Mouse (Mus musculus) limb, embryonic 10.5 days (tissue): ENCODE measurements around the gene Agtrap. TPM values are rescaled to one million over a fixed set of nuclear protein-coding genes. Genes with fewer than 3 reads are reported as not detected.

Experiments
- DNase-seq: peaks from one replicate; pipeline ENCODE4 v3.0.0-alpha.2; 2017; ENCODE audit warnings: low spot score
- H3K27ac ChIP-seq: fragments of 300-500 bp; sonication (generic); 2 replicates; pipeline ENCODE4 v1.5.1; 2016; ENCODE audit warnings: mild to moderate bottlenecking
- H3K27me3 ChIP-seq: fragments of 300-500 bp; sonication (generic); 2 replicates; pipeline ENCODE4 v1.6.1; 2016; ENCODE audit warnings: low read depth, mild to moderate bottlenecking; ENCODE audit not compliant: poor library complexity, severe bottlenecking
- H3K36me3 ChIP-seq: fragments of 300-500 bp; sonication (generic); 2 replicates; pipeline ENCODE4 v1.6.1; 2016; ENCODE audit warnings: mild to moderate bottlenecking, moderate library complexity
- H3K4me1 ChIP-seq: fragments of 300-500 bp; sonication (generic); 2 replicates; pipeline ENCODE4 v1.6.1; 2016
- H3K4me3 ChIP-seq: fragments of 300-500 bp; sonication (generic); 2 replicates; pipeline ENCODE4 v1.5.1; 2016; ENCODE audit warnings: mild to moderate bottlenecking, moderate library complexity
- H3K9me3 ChIP-seq: fragments of 300-500 bp; sonication (generic); replicated peaks from 2 replicates; pipeline ENCODE4 v1.6.1; 2016; ENCODE audit warnings: mild to moderate bottlenecking
- WGBS: fragments of 180-500 bp; shearing (Covaris S2); methylation state at CpG from one replicate; pipeline ENCODE4 v1.1.7; 2016; 5-methylcytosine and 5-hydroxymethylcytosine counted together
- polyA plus RNA-seq: library from polyadenylated mRNA; unstranded; fragments of >200 nt; fragmentation: Nextera tagmentation; extraction: Ambion mirVana; gene quantifications from 2 replicates; pipeline ENCODE4 v1.2.1, GENCODE M21; 2016

The Agtrap gene
- polyA plus RNA-seq, 1 experiment from 2014 or later, result 13.1 TPM

DNA sequence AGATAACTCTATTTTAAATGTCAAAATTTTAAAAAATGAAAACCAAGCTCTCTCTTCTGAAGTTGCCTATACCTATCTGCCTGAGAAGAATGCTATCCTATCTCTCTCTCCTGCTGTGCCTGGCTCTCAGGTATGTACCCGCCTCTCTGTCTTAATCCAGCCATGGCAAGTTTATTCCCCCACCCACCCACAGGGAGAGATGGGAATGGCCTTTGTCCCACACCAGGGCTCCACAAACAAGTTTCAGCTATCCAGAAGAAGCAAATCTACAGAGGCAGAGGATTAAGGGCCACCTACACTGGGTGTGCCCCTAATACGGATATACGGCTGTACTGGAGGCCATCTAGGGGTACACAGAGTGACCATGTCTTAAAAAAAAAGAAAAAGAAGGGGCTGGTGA, 52.4 kb downstream of the Agtrap start:
- Histone ChIP-seq H3K27ac (no peak overlapping the region), H3K9me3 (no peaks in the 10 kb centered on the region), H3K36me3 (peaks cover 53% of the 10 kb centered on the region), H3K4me1 (peaks cover 22% of the 10 kb centered on the region), H3K4me3 (no peak overlapping the region), H3K27me3 (no peaks in the 10 kb centered on the region)
- DNase-seq, result no peak
- WGBS, result 87% methylated on average over 3 of the region's 3 CpGs

DNA sequence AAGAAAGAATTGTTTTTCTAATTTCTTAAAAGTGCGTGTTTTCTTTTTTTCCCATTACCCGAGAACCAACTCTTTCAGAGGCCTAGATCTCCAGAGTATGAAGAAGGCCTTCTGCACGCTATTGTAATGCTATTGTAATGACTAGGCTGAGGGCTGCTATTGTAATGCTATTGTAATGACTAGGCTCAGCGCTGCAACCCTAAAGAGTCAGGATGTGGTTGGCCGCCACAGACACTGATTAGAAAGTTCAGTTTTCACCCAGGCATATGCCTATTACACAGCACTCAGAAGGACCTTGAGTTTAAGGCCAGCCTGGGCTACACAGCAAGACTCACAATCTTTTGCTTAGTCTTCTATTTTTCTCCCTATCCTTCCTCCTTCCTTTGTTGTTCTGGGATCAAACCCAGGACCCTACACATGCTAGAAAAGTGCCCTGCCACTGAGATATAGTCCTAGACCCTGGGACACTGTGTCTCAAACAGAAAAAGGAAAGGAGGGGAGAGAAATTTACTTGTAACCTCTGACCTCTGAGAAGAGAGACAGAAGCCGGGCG, 53.9 kb downstream of the Agtrap start:
- H3K4me3 ChIP-seq, result no peak overlapping the region
- H3K27me3 ChIP-seq, result no peaks in the 10 kb centered on the region
- no peak overlapping the region for H3K27ac ChIP-seq
- peaks cover 8% of the 10 kb centered on the region for H3K4me1 ChIP-seq
- 86% methylated on average over 7 of the region's 7 CpGs for WGBS
- peaks cover 63% of the 10 kb centered on the region for H3K36me3 ChIP-seq
- no peaks in the 10 kb centered on the region for H3K9me3 ChIP-seq
- DNase-seq, result no peak

DNA sequence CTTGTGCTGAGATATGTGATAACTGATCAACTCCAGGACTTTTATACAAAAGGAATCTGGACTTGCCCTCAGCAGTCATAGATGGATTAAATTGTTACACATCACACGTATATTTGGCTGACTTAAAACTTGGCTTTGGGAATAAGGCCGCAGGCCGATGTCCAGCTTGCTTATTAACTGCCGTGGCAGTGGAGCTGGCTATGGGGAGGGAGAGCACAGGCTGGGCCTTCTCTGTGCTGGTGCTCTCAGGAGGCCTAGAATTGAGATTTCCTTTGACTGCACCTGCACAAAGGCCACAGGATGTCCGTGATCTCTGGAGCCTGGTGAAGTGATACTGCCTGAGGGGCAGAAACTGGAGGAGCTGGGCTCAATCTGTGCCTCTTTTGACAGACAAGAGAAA, 57.3 kb downstream of the Agtrap start:
- H3K27me3 ChIP-seq, result no peaks in the 10 kb centered on the region
- no peaks in the 10 kb centered on the region for H3K4me1 ChIP-seq
- H3K27ac ChIP-seq, result no peak overlapping the region
- no peaks in the 10 kb centered on the region for H3K9me3 ChIP-seq
- no peak for DNase-seq
- peaks cover 84% of the 10 kb centered on the region for H3K36me3 ChIP-seq
- 90% methylated on average over 5 of the region's 5 CpGs for WGBS
- H3K4me3 ChIP-seq, result no peak overlapping the region

DNA sequence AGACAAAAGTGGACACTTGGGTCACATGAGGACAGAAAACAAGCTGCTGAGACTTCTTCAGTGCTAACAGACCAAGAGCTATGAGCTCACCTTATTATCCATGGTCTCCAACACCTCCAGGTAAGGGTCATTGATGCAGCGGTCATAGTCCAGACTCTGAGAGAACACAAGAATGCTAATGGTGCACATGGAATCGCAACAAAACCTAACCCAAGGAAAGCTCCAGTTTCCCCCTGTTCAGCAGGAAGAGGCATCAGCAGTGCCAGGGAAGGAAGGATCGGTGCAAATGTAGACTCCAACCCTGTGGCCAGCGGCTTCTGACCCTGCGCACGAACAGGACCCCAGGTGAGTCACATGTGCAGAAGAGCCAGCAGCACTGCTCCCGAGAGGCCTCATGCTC, 58.5 kb downstream of the Agtrap start:
- Histone ChIP-seq H3K9me3 (no peaks in the 10 kb centered on the region), H3K36me3 (peaks cover 85% of the 10 kb centered on the region), H3K4me3 (no peak overlapping the region), H3K27ac (no peak overlapping the region), H3K4me1 (no peaks in the 10 kb centered on the region), H3K27me3 (no peaks in the 10 kb centered on the region)
- 97% methylated on average over 7 of the region's 7 CpGs for WGBS
- DNase-seq, result no peak

Other genes starting within 250 kb of the Agtrap start
- gene Zfp933, start 239.7 kb downstream of the Agtrap start, polyA plus RNA-seq, result 5.2 and 5.4 TPM in 2 replicates
- gene Miip, start 219.2 kb downstream of the Agtrap start, polyA plus RNA-seq, result 57.4 and 64.2 TPM in 2 replicates
- gene Fv1, start 219.1 kb downstream of the Agtrap start, polyA plus RNA-seq, result 13.5 and 13.7 TPM in 2 replicates
- 29.7 and 31.5 TPM in 2 replicates for gene Mfn2, start 183.3 kb downstream of the Agtrap start, polyA plus RNA-seq
- gene Plod1, start 151.3 kb downstream of the Agtrap start, polyA plus RNA-seq, result 29.1 and 31.5 TPM in 2 replicates
- 13.3 and 13.5 TPM in 2 replicates for gene 2510039O18Rik, start 147.1 kb downstream of the Agtrap start, polyA plus RNA-seq
- not detected in 2 replicates for gene Nppb, start 102.2 kb downstream of the Agtrap start, polyA plus RNA-seq
- 2.2 and 7.7 TPM in 2 replicates for gene Nppa, start 87.3 kb downstream of the Agtrap start, polyA plus RNA-seq
- gene Clcn6, start 49.2 kb downstream of the Agtrap start, polyA plus RNA-seq, result 6.3 and 9.1 TPM in 2 replicates
- 23.3 and 25.8 TPM in 2 replicates for gene Mthfr, start 49.0 kb downstream of the Agtrap start, polyA plus RNA-seq
- 71.7 and 93.8 TPM in 2 replicates for gene Mad2l2, start 42.4 kb upstream of the Agtrap start, polyA plus RNA-seq
- 0.78 and 1.3 TPM in 2 replicates for gene Draxin, start 42.7 kb upstream of the Agtrap start, polyA plus RNA-seq
- gene Fbxo6, start 64.1 kb upstream of the Agtrap start, polyA plus RNA-seq, result 9.0 and 11.1 TPM in 2 replicates
- gene Fbxo44, start 72.5 kb upstream of the Agtrap start, polyA plus RNA-seq, result 4.4 and 9.7 TPM in 2 replicates
- 0.49 and 0.65 TPM in 2 replicates for gene Fbxo2, start 72.6 kb upstream of the Agtrap start, polyA plus RNA-seq
- 0.33 and 0.60 TPM in 2 replicates for gene Disp3, start 199.9 kb upstream of the Agtrap start, polyA plus RNA-seq